Mouse (Mus musculus) erythroblast, embryonic 14.5 days (primary cell): ENCODE data around the gene Rnf150. TPM values are rescaled to one million over a fixed set of nuclear protein-coding genes. Genes with fewer than 3 reads are reported as not detected.

Experiments used
- H3K27me3 ChIP-seq: 2 replicates; pipeline ENCODE4 v1.6.1; 2012; ENCODE audit warnings: inconsistent platforms; ENCODE audit not compliant: control insufficient read depth
- H3K36me3 ChIP-seq: 2 replicates; pipeline ENCODE4 v1.6.1; 2012; ENCODE audit warnings: mild to moderate bottlenecking, inconsistent platforms; ENCODE audit not compliant: control insufficient read depth
- H3K4me1 ChIP-seq: 2 replicates; pipeline ENCODE4 v1.6.1; 2012; ENCODE audit warnings: inconsistent platforms; ENCODE audit not compliant: control insufficient read depth
- H3K4me3 ChIP-seq: replicated peaks from 2 replicates; pipeline ENCODE3; 2012; ENCODE audit warnings: moderate library complexity, mild to moderate bottlenecking, inconsistent platforms
- H3K9me3 ChIP-seq: 2 replicates; pipeline ENCODE4 v1.6.1; 2012; ENCODE audit warnings: low read length, inconsistent platforms, mixed read lengths; ENCODE audit not compliant: control insufficient read depth
- GATA1 ChIP-seq: IDR thresholded peaks from 2 replicates; pipeline ENCODE4 v1.6.1; 2012; ENCODE audit warnings: low read length, inconsistent platforms, mixed read lengths
- TAL1 ChIP-seq: IDR thresholded peaks from 3 replicates; pipeline ENCODE4 v1.6.1; 2012; ENCODE audit warnings: low read length, inconsistent platforms, mixed read lengths
- polyA plus RNA-seq: library from polyadenylated mRNA; stranded (reverse); fragments of >175 nt; gene quantifications from 2 replicates; pipeline ENCODE4 v1.2.3, GENCODE M21; 2012

The Rnf150 gene
- polyA plus RNA-seq, 1 experiment, result not detected

DNA sequence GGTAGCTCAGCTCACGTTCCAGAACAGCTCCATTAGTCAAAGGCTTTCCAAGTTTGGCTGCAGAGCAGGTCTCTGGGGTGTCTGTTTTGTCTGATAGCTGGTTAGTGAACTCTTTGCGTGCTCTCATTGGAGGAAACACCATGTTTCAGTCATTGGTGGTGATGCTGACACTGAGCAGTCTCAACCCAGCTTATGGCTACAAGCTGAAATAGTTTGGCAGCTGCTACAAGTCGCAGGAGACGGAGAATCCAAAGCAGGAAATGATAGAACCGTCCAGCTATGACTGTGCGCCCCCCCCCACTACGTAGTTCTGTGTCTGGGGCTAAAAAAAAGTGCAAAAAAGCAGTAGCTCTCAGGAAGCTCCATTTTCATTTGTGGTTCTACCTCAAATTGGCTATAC, 12.0 kb downstream of the Rnf150 start:
- TF ChIP-seq GATA1, result no peak
- TF ChIP-seq TAL1, result no peak

DNA sequence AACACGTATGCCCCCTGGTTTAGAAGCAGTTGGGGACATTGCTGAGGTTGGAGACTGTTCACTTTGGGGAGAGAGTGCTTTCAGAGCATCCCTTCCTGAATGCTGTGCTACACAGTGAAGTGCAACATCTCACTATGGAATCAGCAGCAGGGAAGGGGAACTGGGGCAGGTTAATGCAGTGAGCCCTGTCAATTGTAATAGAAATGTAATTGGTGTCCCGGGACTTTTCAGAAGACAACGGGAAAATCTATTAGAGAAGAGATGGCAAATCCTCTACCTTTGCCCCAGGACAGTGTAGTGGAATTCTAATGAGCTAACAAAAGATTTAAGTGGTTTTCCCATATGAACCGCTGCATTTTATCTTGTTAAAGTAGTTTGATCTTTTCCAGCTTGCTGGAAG, 21.3 kb downstream of the Rnf150 start:
- no peaks in the 10 kb centered on the region for H3K36me3 ChIP-seq
- H3K4me3 ChIP-seq, result no peak overlapping the region
- no peaks in the 10 kb centered on the region for H3K9me3 ChIP-seq
- TF ChIP-seq GATA1 (no peak), TAL1 (no peak)
- H3K4me1 ChIP-seq, result no peaks in the 10 kb centered on the region
- no peaks in the 10 kb centered on the region for H3K27me3 ChIP-seq

More for the DNA sequence above, 12.0 kb downstream of the Rnf150 start:
- no peaks in the 10 kb centered on the region for H3K9me3 ChIP-seq
- no peak overlapping the region for H3K4me3 ChIP-seq
- H3K27me3 ChIP-seq, result no peaks in the 10 kb centered on the region
- H3K36me3 ChIP-seq, result no peaks in the 10 kb centered on the region
- H3K4me1 ChIP-seq, result no peaks in the 10 kb centered on the region

DNA sequence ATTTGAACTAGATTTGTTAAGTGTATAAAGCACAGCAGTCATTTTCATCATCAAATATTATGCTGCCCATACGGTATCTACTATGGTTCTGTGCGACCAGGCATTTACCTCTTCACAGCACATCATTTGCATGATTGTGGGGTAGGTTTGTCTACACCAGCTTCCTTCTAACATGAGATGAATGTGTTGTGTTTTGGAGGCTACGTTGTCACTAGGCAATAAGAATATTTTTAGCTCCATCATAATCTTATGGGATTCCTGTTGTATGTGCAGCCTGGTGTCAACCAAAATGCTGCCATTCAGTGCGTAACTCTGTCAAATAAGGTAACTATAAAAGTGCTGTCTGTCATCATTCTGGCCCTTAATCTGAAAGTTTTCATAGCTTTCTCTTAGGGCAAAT, 24.1 kb downstream of the Rnf150 start:
- H3K4me1 ChIP-seq, result no peaks in the 10 kb centered on the region
- H3K9me3 ChIP-seq, result no peaks in the 10 kb centered on the region
- no peaks in the 10 kb centered on the region for H3K36me3 ChIP-seq
- no peak overlapping the region for H3K4me3 ChIP-seq
- H3K27me3 ChIP-seq, result no peaks in the 10 kb centered on the region
- no peak for TF ChIP-seq GATA1
- no peak for TF ChIP-seq TAL1

DNA sequence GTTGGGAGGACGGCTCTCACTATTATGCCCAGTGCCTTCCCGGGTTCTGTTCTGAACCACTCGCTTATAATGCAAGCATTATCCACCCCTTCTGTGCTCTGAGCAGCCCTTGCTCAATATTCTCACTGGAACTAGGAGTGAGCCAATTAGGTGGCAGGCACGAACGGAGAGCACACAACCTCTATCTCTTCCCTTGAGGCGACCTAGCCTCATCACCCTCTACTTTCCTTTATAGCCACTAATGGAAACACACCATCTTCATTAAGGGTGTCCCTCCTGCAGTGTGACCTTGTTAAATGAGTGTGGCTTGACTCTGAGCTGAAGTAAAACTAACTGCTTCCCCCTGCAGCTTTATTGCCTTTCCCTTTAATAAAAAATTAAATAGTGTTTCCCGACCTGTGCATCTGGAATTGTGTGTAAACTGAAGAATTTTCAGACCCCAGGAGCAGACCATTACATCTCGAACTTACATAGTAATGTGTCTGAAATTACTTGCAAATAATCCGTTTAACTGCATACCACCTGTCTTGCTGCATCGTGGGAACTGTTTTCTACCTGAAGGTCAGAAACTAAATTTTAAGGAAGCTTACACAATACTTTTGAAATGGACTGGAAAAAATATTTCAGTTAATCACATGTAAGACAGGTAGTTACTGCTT, 26.0 kb downstream of the Rnf150 start:
- Histone ChIP-seq H3K4me1 (no peaks in the 10 kb centered on the region), H3K27me3 (no peaks in the 10 kb centered on the region), H3K4me3 (no peak overlapping the region), H3K36me3 (no peaks in the 10 kb centered on the region), H3K9me3 (no peaks in the 10 kb centered on the region)
- TF ChIP-seq TAL1, result no peak
- TF ChIP-seq GATA1, result no peak

DNA sequence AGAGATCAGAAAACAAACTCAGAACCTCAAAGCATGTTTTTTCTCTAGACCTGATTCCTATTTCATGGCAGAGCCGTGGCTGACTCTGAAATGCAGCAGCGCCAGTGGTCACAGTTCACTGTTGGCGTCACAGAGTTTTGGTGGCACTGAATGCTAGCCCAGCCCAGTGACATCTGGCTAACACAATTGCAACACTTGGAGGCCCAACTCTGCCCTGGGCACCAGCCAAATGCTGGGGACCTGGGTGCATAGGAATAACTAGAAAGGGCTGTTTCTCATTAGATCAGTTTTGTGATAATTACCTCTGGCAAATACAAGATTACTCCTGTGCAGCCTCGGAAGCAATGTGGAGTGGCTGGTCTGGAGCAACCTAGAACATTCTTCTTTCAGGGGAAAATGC, 31.9 kb downstream of the Rnf150 start:
- Histone ChIP-seq H3K36me3 (no peaks in the 10 kb centered on the region), H3K4me3 (no peak overlapping the region), H3K4me1 (no peaks in the 10 kb centered on the region), H3K27me3 (no peaks in the 10 kb centered on the region), H3K9me3 (no peaks in the 10 kb centered on the region)
- no peak for TF ChIP-seq TAL1
- TF ChIP-seq GATA1, result no peak

DNA sequence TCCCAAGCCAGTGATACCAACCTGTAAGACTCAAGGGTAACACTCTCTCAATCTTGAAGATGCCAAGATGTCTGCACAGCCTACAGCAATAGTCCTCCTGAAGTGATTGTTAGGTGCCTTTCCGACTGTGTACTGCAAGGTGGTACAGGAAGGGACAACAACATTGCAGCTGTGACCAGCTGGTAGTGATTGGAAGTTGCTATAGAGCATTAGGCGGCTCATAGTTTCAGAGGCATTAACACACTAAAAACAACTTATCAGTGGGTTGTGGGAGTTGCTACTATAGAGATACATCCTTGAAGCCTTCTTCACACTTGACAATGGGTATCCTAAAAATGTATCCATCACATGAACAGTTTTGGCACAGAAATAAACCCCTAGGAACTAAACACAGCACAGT, 33.6 kb downstream of the Rnf150 start:
- H3K4me3 ChIP-seq, result no peak overlapping the region
- TF ChIP-seq TAL1 (no peak), GATA1 (no peak)

DNA sequence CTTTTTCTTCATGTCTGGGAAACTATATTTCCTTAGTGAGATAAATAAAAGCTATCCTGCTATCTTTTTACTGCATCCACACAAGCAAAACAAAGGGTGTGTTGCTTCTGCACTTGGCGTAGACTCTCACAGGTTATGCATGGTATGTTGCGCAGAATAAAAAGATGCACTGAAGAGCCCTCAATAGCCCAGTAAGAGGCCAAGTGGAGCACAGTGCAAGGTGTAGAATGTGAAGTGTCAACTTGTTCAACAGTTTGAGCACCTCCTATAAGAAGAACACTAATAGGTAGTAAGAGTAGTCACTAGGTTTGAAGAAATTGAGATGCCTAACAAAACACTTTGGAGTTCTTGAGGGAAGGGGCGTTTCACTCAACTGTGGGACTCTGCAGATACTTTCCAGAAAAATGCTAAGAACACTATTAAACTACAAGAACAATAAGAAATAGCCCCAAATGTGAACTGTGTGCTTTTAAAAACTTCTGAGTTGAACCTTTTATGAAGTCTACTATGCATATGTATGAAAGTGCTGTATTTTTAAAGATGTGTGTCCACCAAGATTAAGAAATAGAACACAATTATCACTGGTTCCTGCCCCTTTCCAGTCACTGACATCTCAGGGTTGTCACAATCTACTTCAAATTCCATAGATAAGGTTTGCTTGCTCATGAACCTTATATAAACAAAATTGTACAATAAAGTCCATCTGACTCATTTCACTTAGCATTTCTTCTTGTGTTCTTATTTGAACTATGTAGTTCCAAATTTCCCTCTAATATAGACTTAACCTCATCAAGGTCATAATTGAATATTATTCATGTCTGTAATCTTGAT, 34.7 kb downstream of the Rnf150 start:
- no peaks in the 10 kb centered on the region for H3K27me3 ChIP-seq
- TF ChIP-seq GATA1, result no peak
- no peak for TF ChIP-seq TAL1
- no peaks in the 10 kb centered on the region for H3K9me3 ChIP-seq
- no peaks in the 10 kb centered on the region for H3K4me1 ChIP-seq
- no peaks in the 10 kb centered on the region for H3K36me3 ChIP-seq
- H3K4me3 ChIP-seq, result no peak overlapping the region

More for the DNA sequence above, 33.6 kb downstream of the Rnf150 start:
- H3K36me3 ChIP-seq, result no peaks in the 10 kb centered on the region
- H3K4me1 ChIP-seq, result no peaks in the 10 kb centered on the region
- H3K9me3 ChIP-seq, result no peaks in the 10 kb centered on the region
- no peaks in the 10 kb centered on the region for H3K27me3 ChIP-seq

DNA sequence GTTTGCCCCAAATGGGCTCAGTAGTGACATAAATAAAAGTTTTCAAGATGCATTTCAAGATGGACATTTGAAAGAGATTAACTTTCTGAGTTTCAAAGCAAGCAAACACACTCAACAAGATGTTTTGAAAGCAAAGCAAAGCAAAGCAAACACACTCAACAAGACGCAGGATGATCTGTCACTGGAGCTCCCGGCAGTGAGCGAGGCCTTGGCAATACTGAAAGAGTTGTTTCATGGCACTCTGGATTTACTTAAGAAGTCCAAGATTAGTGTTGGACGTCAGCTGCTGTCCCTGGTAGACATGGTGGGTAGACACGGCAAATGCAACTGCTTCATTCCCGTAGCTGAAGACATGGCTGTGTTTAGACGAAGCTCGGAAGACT, 35.3 kb downstream of the Rnf150 start:
- Histone ChIP-seq H3K4me1 (no peaks in the 10 kb centered on the region), H3K27me3 (no peaks in the 10 kb centered on the region), H3K4me3 (no peak overlapping the region), H3K36me3 (no peaks in the 10 kb centered on the region), H3K9me3 (no peaks in the 10 kb centered on the region)
- no peak for TF ChIP-seq GATA1
- no peak for TF ChIP-seq TAL1

DNA sequence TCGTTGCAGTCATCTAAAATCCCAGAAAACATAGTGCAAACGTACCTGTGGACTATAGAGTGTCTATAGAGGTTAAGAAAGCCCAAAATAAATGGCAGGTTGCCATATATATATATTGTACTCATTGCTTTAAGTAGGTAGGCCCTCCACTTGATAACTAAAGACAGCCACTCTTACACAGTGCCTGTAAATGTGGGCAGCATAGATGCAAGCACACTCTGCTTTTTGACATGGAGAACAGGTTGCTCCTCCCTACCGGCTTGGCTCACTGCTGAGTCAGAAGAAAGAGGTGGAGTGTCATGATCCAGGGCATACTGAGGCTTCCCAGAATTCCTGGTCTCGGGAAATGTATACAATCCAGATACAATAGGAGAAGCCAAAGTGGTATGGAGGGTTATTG, 37.8 kb downstream of the Rnf150 start:
- H3K27me3 ChIP-seq, result no peaks in the 10 kb centered on the region
- H3K4me1 ChIP-seq, result no peaks in the 10 kb centered on the region
- H3K9me3 ChIP-seq, result no peaks in the 10 kb centered on the region
- H3K4me3 ChIP-seq, result no peak overlapping the region
- H3K36me3 ChIP-seq, result no peaks in the 10 kb centered on the region
- TF ChIP-seq GATA1, result no peak
- TF ChIP-seq TAL1, result no peak
